Mouse (Mus musculus): ENCODE data around the gene Nr1h5.

DNA sequence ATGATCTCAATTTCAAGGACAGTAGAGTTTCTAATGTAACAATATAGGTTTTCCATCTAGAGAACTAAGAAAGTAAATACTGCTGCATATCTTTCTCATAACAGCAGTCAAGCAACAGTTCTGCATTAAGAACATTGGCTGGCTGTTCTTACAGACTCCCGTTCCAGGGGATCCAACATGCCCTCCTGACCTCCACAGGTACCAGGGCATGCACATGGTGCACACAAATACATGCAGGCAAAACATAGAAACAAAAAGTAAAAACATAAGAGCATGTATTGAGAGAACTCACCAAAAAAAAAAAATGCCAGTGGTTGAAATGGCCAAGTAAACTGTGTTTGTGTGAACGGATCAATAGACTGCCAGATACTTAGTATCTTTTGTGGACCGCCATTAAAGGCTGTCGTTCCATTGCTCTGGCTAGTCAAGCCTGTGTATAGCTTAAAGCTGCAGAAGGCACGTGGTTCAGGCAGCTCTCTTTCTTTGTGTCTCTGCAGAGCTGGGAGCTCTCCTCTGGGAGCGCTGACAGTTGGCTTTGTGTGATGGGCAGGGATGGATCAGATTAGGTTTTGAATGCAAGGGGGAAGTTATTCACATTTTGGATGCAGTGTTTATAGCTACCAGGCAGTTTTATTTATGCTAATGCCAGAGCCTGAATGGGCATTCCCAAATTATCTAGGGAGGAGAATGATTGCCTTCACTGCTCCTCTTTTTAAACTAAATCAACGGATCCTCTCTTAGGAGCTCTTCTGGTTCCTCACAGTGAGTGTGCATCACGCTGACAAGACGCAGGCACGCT is 15.8 kb upstream of the Nr1h5 start:
- TF ChIP-seq EP300 (optimal IDR thresholded peaks at IDR 0.05): no peak
- no peak for TF ChIP-seq CTCF (IDR thresholded peaks at IDR 0.05; ENCODE audit: low read depth)

Data from stomach, postnatal 0 days (tissue).